Mouse (Mus musculus) liver, embryonic 16.5 days (tissue): ENCODE measurements around the gene Pdik1l. TPM values are rescaled to one million over a fixed set of nuclear protein-coding genes. Genes with fewer than 3 reads are reported as not detected.

ENCODE experiments used
- ATAC-seq: fragments of 200-750 bp; cut with Nextera tagmentation; 2 replicates; pipeline ENCODE4 v1.8.0; 2017; ENCODE audit warnings: low read depth, mild to moderate bottlenecking, moderate number of reproducible peaks, moderate library complexity
- H3K27ac ChIP-seq: fragments of 300-500 bp; sonication (generic); 2 replicates; pipeline ENCODE4 v1.5.1; 2014; ENCODE audit warnings: mild to moderate bottlenecking, low read length
- H3K27me3 ChIP-seq: fragments of 300-500 bp; sonication (generic); 2 replicates; pipeline ENCODE4 v1.6.1; 2014; ENCODE audit warnings: low read depth, low read length, mixed read lengths; ENCODE audit not compliant: control insufficient read depth, insufficient read depth
- H3K36me3 ChIP-seq: fragments of 300-500 bp; sonication (generic); 2 replicates; pipeline ENCODE4 v1.6.1; 2014; ENCODE audit warnings: mild to moderate bottlenecking; ENCODE audit not compliant: control insufficient read depth, insufficient read depth
- H3K4me1 ChIP-seq: fragments of 300-500 bp; sonication (generic); 2 replicates; pipeline ENCODE4 v1.6.1; 2014; ENCODE audit warnings: low read depth, low read length, mixed read lengths; ENCODE audit not compliant: control insufficient read depth
- H3K4me2 ChIP-seq: fragments of 300-500 bp; sonication (generic); 2 replicates; pipeline ENCODE4 v1.6.1; 2014; ENCODE audit warnings: low read depth, low read length, mixed read lengths
- H3K4me3 ChIP-seq: fragments of 300-500 bp; sonication (generic); 2 replicates; pipeline ENCODE4 v1.5.1; 2014; ENCODE audit warnings: low read depth, mild to moderate bottlenecking, low read length
- H3K9ac ChIP-seq: fragments of 300-500 bp; sonication (generic); 2 replicates; pipeline ENCODE4 v1.6.1; 2014; ENCODE audit warnings: low read depth, low read length
- H3K9me3 ChIP-seq: fragments of 300-500 bp; sonication (generic); replicated peaks from 2 replicates; pipeline ENCODE4 v1.6.1; 2016; ENCODE audit warnings: low read length; ENCODE audit not compliant: control insufficient read depth
- WGBS: fragments of 180-500 bp; shearing (Covaris S2); extraction: QIAGEN DNeasy Blood & Tissue Kit; methylation state at CpG from one replicate; pipeline ENCODE4 v1.1.7; 2014; ENCODE audit not compliant: insufficient replicate concordance; 5-methylcytosine and 5-hydroxymethylcytosine counted together
- polyA plus RNA-seq: library from polyadenylated mRNA; unstranded; fragments of >200 nt; fragmentation: Nextera tagmentation; extraction: Ambion mirVana; gene quantifications from 2 replicates; pipeline ENCODE4 v1.2.1, GENCODE M21; 2015

The Pdik1l gene
- polyA plus RNA-seq, 1 experiment from 2014 or later, result 10.4 TPM

GRCm38 (mm10) chr4:134251241-134252130, 36.2 kb downstream of the Pdik1l start:
- Histone ChIP-seq H3K36me3 (no peaks in the 10 kb centered on the region), H3K4me2 (peak overlapping the region; percentile 60), H3K9me3 (no peaks in the 10 kb centered on the region), H3K4me1 (peaks cover 24% of the 10 kb centered on the region), H3K27ac (no peak overlapping the region), H3K27me3 (peaks cover 87% of the 10 kb centered on the region), H3K9ac (no peak overlapping the region), H3K4me3 (peak overlapping the region; percentile 49)
- WGBS, result under 1% methylated on average over 91 of the region's 91 CpGs
- no peak for ATAC-seq

- H3K27me3 ChIP-seq, result peaks cover 91% of the 10 kb centered on the region
- no peak for ATAC-seq
- H3K4me1 ChIP-seq, result peaks cover 24% of the 10 kb centered on the region
- H3K4me2 ChIP-seq, result peak overlapping the region; percentile 60
- WGBS, result 19% methylated on average over 10 of the region's 10 CpGs
- no peak overlapping the region for H3K9ac ChIP-seq
- H3K27ac ChIP-seq, result no peak overlapping the region
- no peaks in the 10 kb centered on the region for H3K36me3 ChIP-seq
- no peaks in the 10 kb centered on the region for H3K9me3 ChIP-seq
- H3K4me3 ChIP-seq, result peak overlapping the region; percentile 49
Measured at GRCm38 (mm10) chr4:134250930-134251240, 36.8 kb downstream of the Pdik1l start.

GRCm38 (mm10) chr4:134250116-134250929, 37.4 kb downstream of the Pdik1l start:
- Histone ChIP-seq H3K9me3 (no peaks in the 10 kb centered on the region), H3K4me2 (peak overlapping the region; percentile 54; the same call in 1 of the 2 replicates), H3K4me3 (no peak overlapping the region; the same call in 1 of the 2 replicates), H3K27me3 (peaks cover 91% of the 10 kb centered on the region), H3K36me3 (no peaks in the 10 kb centered on the region), H3K4me1 (peaks cover 28% of the 10 kb centered on the region), H3K27ac (no peak overlapping the region), H3K9ac (no peak overlapping the region)
- ATAC-seq, result no peak
- 20% methylated on average over 27 of the region's 27 CpGs for WGBS

- Histone ChIP-seq H3K4me1 (peaks cover 33% of the 10 kb centered on the region), H3K9me3 (no peaks in the 10 kb centered on the region), H3K27ac (no peak overlapping the region), H3K4me3 (peak overlapping the region; percentile 37), H3K36me3 (no peaks in the 10 kb centered on the region), H3K9ac (no peak overlapping the region), H3K4me2 (peak overlapping the region; percentile 54), H3K27me3 (peaks cover 85% of the 10 kb centered on the region)
- 4% methylated on average over 30 of the region's 30 CpGs for WGBS
- no peak for ATAC-seq
Measured at GRCm38 (mm10) chr4:134249651-134250050, 38.0 kb downstream of the Pdik1l start.

GRCm38 (mm10) chr4:134246719-134247258, 40.9 kb downstream of the Pdik1l start, which contains the start of gene Gm30191:
Gm30191 (plus strand) TSS chr4:134246935.
- Histone ChIP-seq H3K9me3 (no peaks in the 10 kb centered on the region), H3K9ac (no peak within 1 kb of the TSS), H3K4me2 (peak within 1 kb of the TSS; percentile 98), H3K27me3 (peaks cover 56% of the 10 kb centered on the region), H3K36me3 (no peaks in the 10 kb centered on the region), H3K4me3 (peak within 1 kb of the TSS; percentile 84; the same call in 1 of the 2 replicates), H3K4me1 (peaks cover 26% of the 10 kb centered on the region), H3K27ac (no peak within 1 kb of the TSS)
- no peak for ATAC-seq
- WGBS, result 66% methylated on average over 7 of the region's 7 CpGs

- no peak for ATAC-seq
- peaks cover 51% of the 10 kb centered on the region for H3K27me3 ChIP-seq
- no peak overlapping the region for H3K4me3 ChIP-seq
- no peak overlapping the region for H3K4me2 ChIP-seq
- no peak overlapping the region for H3K27ac ChIP-seq
- H3K4me1 ChIP-seq, result peaks cover 20% of the 10 kb centered on the region
- H3K9me3 ChIP-seq, result no peaks in the 10 kb centered on the region
- WGBS, result 49% methylated on average over 4 of the region's 4 CpGs
- H3K36me3 ChIP-seq, result no peaks in the 10 kb centered on the region
- no peak overlapping the region for H3K9ac ChIP-seq
Measured at GRCm38 (mm10) chr4:134246256-134246655, 41.4 kb downstream of the Pdik1l start.

- H3K27ac ChIP-seq, result no peak within 1 kb of the TSS
- peak within 1 kb of the TSS; percentile 84 for H3K4me3 ChIP-seq
- peak; percentile 85 for ATAC-seq
Measured at GRCm38 (mm10) chr4:134245148-134245843, 42.4 kb downstream of the Pdik1l start, which contains the start of gene Zfp593. Zfp593 (minus strand) TSS chr4:134245592.

GRCm38 (mm10) chr4:134243516-134244250, 44.0 kb downstream of the Pdik1l start, which contains the start of gene E130218I03Rik:
E130218I03Rik (plus strand) TSS chr4:134243662.
- ATAC-seq, result no peak
- H3K4me3 ChIP-seq, result peak within 1 kb of the TSS; percentile 84
- no peak within 1 kb of the TSS for H3K27ac ChIP-seq
- WGBS, result 86% methylated on average over 17 of the region's 17 CpGs
- no peaks in the 10 kb centered on the region for H3K36me3 ChIP-seq
- peaks cover 25% of the 10 kb centered on the region for H3K27me3 ChIP-seq
- H3K4me1 ChIP-seq, result peaks cover 16% of the 10 kb centered on the region
- peak within 1 kb of the TSS; percentile 98 for H3K4me2 ChIP-seq
- H3K9me3 ChIP-seq, result no peaks in the 10 kb centered on the region
- no peak within 1 kb of the TSS for H3K9ac ChIP-seq

More at GRCm38 (mm10) chr4:134245148-134245843, 42.4 kb downstream of the Pdik1l start, which contains the start of gene Zfp593:
- Histone ChIP-seq H3K27me3 (peaks cover 41% of the 10 kb centered on the region), H3K4me2 (peak within 1 kb of the TSS; percentile 98), H3K9me3 (no peaks in the 10 kb centered on the region), H3K36me3 (no peaks in the 10 kb centered on the region), H3K9ac (peak within 1 kb of the TSS; percentile 82), H3K4me1 (peaks cover 13% of the 10 kb centered on the region)
- WGBS, result under 1% methylated on average over 60 of the region's 60 CpGs
